Mouse (Mus musculus): ENCODE results near the gene Bcl7b.

- TF ChIP-seq EP300 (IDR thresholded peaks at IDR 0.05) (no peak), CTCF (IDR thresholded peaks at IDR 0.05) (no peak)
Observed at GRCm38 (mm10) chr5:135126121-135126520, 42.0 kb upstream of the Bcl7b start.
